Mouse (Mus musculus) stomach, postnatal 0 days (tissue): ENCODE measurements around the gene Mobp. TPM values are rescaled to one million over a fixed set of nuclear protein-coding genes. Genes with fewer than 3 reads are reported as not detected.
"Not testable (repeated sequence)": the region's sequence is repeated elsewhere in the genome, so short reads cannot be mapped to it uniquely, and the experiment has no call there.

Experiments
- ATAC-seq: fragments of 200-750 bp; cut with Nextera tagmentation; 2 replicates; pipeline ENCODE4 v1.8.0; 2017; ENCODE audit not compliant: low FRiP score, low TSS enrichment
- DNase-seq: peaks from one replicate; pipeline ENCODE4 v3.0.0-alpha.2; 2016; ENCODE audit warnings: low spot score
- H3K27ac ChIP-seq: fragments of 300-500 bp; sonication (generic); replicated peaks from 2 replicates; pipeline ENCODE4 v1.5.1; 2014; ENCODE audit warnings: mild to moderate bottlenecking, control low read depth
- H3K27me3 ChIP-seq: fragments of 300-500 bp; sonication (generic); 2 replicates; pipeline ENCODE4 v1.6.1; 2014; ENCODE audit warnings: low read length; ENCODE audit not compliant: control insufficient read depth, insufficient read depth
- H3K36me3 ChIP-seq: fragments of 300-500 bp; sonication (generic); 2 replicates; pipeline ENCODE4 v1.6.1; 2014; ENCODE audit warnings: low read length, mixed read lengths; ENCODE audit not compliant: control insufficient read depth, insufficient read depth
- H3K4me1 ChIP-seq: fragments of 300-500 bp; sonication (generic); replicated peaks from 2 replicates; pipeline ENCODE4 v1.6.1; 2014; ENCODE audit warnings: antibody characterized with exemption; ENCODE audit not compliant: control insufficient read depth, insufficient read depth
- H3K4me2 ChIP-seq: fragments of 300-500 bp; sonication (generic); replicated peaks from 2 replicates; pipeline ENCODE4 v1.6.1; 2014; ENCODE audit warnings: low read depth, mild to moderate bottlenecking, control low read depth, moderate library complexity
- H3K4me3 ChIP-seq: fragments of 300-500 bp; sonication (generic); 2 replicates; pipeline ENCODE4 v1.5.1; 2014; ENCODE audit warnings: low read depth, low read length, control low read depth
- H3K9ac ChIP-seq: fragments of 300-500 bp; sonication (generic); 2 replicates; pipeline ENCODE4 v1.6.1; 2014; ENCODE audit warnings: mild to moderate bottlenecking, low read length, control low read depth, mixed read lengths
- H3K9me3 ChIP-seq: fragments of 300-500 bp; sonication (generic); 2 replicates; pipeline ENCODE4 v1.6.1; 2016; ENCODE audit warnings: low read length; ENCODE audit not compliant: control insufficient read depth
- CTCF ChIP-seq: IDR thresholded peaks from 2 replicates; pipeline ENCODE4 v1.5.1; 2016; ENCODE audit warnings: antibody characterized with exemption, low read depth, mild to moderate bottlenecking, moderate library complexity
- EP300 ChIP-seq: optimal IDR thresholded peaks from 2 replicates; pipeline ENCODE3; 2016; ENCODE audit warnings: antibody characterized with exemption
- WGBS: fragments of 180-500 bp; shearing (Covaris S2); extraction: QIAGEN DNeasy Blood & Tissue Kit; methylation state at CpG from one replicate; pipeline ENCODE4 v1.1.7; 2014; 5-methylcytosine and 5-hydroxymethylcytosine counted together
- polyA plus RNA-seq: library from polyadenylated mRNA; unstranded; fragments of >200 nt; fragmentation: Nextera tagmentation; extraction: Ambion mirVana; gene quantifications from 2 replicates; pipeline ENCODE4 v1.2.1, GENCODE M21; 2015

Gene Mobp
- polyA plus RNA-seq: 0.32 and 0.51 TPM in 2 replicates

- Histone ChIP-seq H3K36me3 (no peaks in the 10 kb centered on the region), H3K4me3 (no peak within 1 kb of the TSS), H3K9me3 (no peaks in the 10 kb centered on the region), H3K4me2 (no peak within 1 kb of the TSS), H3K4me1 (no peaks in the 10 kb centered on the region), H3K27me3 (no peaks in the 10 kb centered on the region), H3K9ac (no peak within 1 kb of the TSS), H3K27ac (no peak within 1 kb of the TSS)
- ATAC-seq: no peak
- DNase-seq: no peak
- TF ChIP-seq CTCF (no peak), EP300 (no peak)
- 70% methylated on average over 11 of the region's 11 CpGs for WGBS
Measured at GRCm38 (mm10) chr9:120149222-120149828, at the start of gene Mobp. Gene Mobp, plus strand, starts transcription at chr9:120149707.

- Histone ChIP-seq H3K27ac (no peak overlapping the region), H3K9ac (no peak overlapping the region), H3K9me3 (no peaks in the 10 kb centered on the region), H3K4me3 (no peak overlapping the region), H3K4me1 (no peaks in the 10 kb centered on the region), H3K4me2 (no peak overlapping the region), H3K36me3 (no peaks in the 10 kb centered on the region), H3K27me3 (no peaks in the 10 kb centered on the region)
- 97% methylated on average over 2 of the region's 2 CpGs for WGBS
- ATAC-seq (no peak), DNase-seq (no peak)
- TF ChIP-seq EP300: no peak
- no peak for TF ChIP-seq CTCF
Measured at GRCm38 (mm10) chr9:120101165-120101564, 48.3 kb upstream of the Mobp start.

GRCm38 (mm10) chr9:120108953-120109352 lies 40.6 kb upstream of the Mobp start:
- H3K36me3 ChIP-seq, H3K9ac ChIP-seq, H3K27ac ChIP-seq, H3K27me3 ChIP-seq, H3K4me1 ChIP-seq, ATAC-seq, H3K4me3 ChIP-seq, H3K9me3 ChIP-seq, H3K4me2 ChIP-seq: not testable (repeated sequence)
- 95% methylated on average over 12 of the region's 12 CpGs for WGBS
- peak; percentile 11 for DNase-seq

- no peaks in the 10 kb centered on the region for H3K4me1 ChIP-seq
- WGBS: under 1% methylated on average over 62 of the region's 62 CpGs
- H3K9me3 ChIP-seq: no peaks in the 10 kb centered on the region
- H3K9ac ChIP-seq: peak within 1 kb of the TSS; percentile 78
- TF ChIP-seq CTCF: peak; percentile 89
- no peak for TF ChIP-seq EP300
- H3K36me3 ChIP-seq: no peaks in the 10 kb centered on the region
- peak within 1 kb of the TSS; percentile 97 for H3K27ac ChIP-seq
- ATAC-seq (peak; percentile 97), DNase-seq (peak; percentile 97)
- peak within 1 kb of the TSS; percentile 77 for H3K4me3 ChIP-seq
- H3K4me2 ChIP-seq: peak within 1 kb of the TSS; percentile 71
- H3K27me3 ChIP-seq: no peaks in the 10 kb centered on the region
Measured at GRCm38 (mm10) chr9:120110211-120111018, 39.1 kb upstream of the Mobp start, which contains the start of gene Slc25a38. Gene Slc25a38, plus strand, starts transcription at chr9:120110374.

GRCm38 (mm10) chr9:120111156-120111945 lies 38.2 kb upstream of the Mobp start:
- Histone ChIP-seq H3K27ac (peak overlapping the region; percentile 97), H3K9me3 (no peaks in the 10 kb centered on the region), H3K4me3 (peak overlapping the region; percentile 77), H3K9ac (no peak overlapping the region; the same call in 1 of the 2 replicates), H3K36me3 (no peaks in the 10 kb centered on the region), H3K27me3 (no peaks in the 10 kb centered on the region), H3K4me1 (no peaks in the 10 kb centered on the region), H3K4me2 (peak overlapping the region; percentile 71)
- ATAC-seq (no peak), DNase-seq (no peak)
- no peak for TF ChIP-seq EP300
- TF ChIP-seq CTCF: no peak
- 73% methylated on average over 15 of the region's 15 CpGs for WGBS
